Mouse (Mus musculus) MEL (cell line): ENCODE data around the gene Olfr279. TPM values are rescaled to one million over a fixed set of nuclear protein-coding genes. Genes with fewer than 3 reads are reported as not detected.
A peak's percentile ranks its signal among the peaks of the same experiment; 100 is the strongest.

Source experiments
- DNase-seq: peaks from one replicate; pipeline ENCODE4 v3.0.0; 2011; ENCODE audit warnings: low read depth, low spot score
- H3K27ac ChIP-seq: 2 replicates; pipeline ENCODE4 v1.5.1; 2012; ENCODE audit warnings: low read depth, mild to moderate bottlenecking, control low read depth, low read length, moderate library complexity; ENCODE audit not compliant: control insufficient read depth
- H3K27me3 ChIP-seq, 2 experiments: fragments of 150-350 bp in 1 of 2; sonication (generic) in 1 of 2; 2 replicates each; pipeline ENCODE4 v1.6.1; 2012; ENCODE audit warnings: low read length in 2 of 2, mild to moderate bottlenecking in 2 of 2, improper control_type of control experiment in 1 of 2, moderate library complexity in 1 of 2; ENCODE audit not compliant: insufficient read depth in 2 of 2, control insufficient read depth in 1 of 2
- H3K36me3 ChIP-seq, 2 experiments: 2 replicates each; pipeline ENCODE4 v1.6.1; 2012 to 2014; ENCODE audit warnings: low read length in 2 of 2, improper control_type of control experiment in 1 of 2, inconsistent platforms in 1 of 2, mild to moderate bottlenecking in 1 of 2; ENCODE audit not compliant: insufficient read depth in 2 of 2, control insufficient read depth in 1 of 2
- H3K4me1 ChIP-seq, 2 experiments: fragments of 150-350 bp in 1 of 2; sonication (generic) in 1 of 2; 2 replicates each; pipeline ENCODE4 v1.6.1; 2012; ENCODE audit warnings: low read length in 2 of 2, improper control_type of control experiment in 1 of 2, mild to moderate bottlenecking in 1 of 2; ENCODE audit not compliant: insufficient read depth in 2 of 2, control insufficient read depth in 1 of 2
- H3K4me3 ChIP-seq, 2 experiments: fragments of 150-350 bp in 1 of 2; sonication (generic) in 1 of 2; 2 replicates each; pipeline ENCODE4 v1.5.1; 2012; ENCODE audit warnings: low read depth in 2 of 2, low read length in 2 of 2, mild to moderate bottlenecking in 2 of 2, moderate library complexity in 2 of 2, control low read depth in 1 of 2, improper control_type of control experiment in 1 of 2; ENCODE audit not compliant: control insufficient read depth in 1 of 2, insufficient read depth in 1 of 2
- H3K79me2 ChIP-seq: 2 replicates; pipeline ENCODE4 v1.6.1; 2012; ENCODE audit warnings: mild to moderate bottlenecking, low read length, moderate library complexity; ENCODE audit not compliant: control insufficient read depth, poor library complexity, insufficient read depth
- H3K9ac ChIP-seq: 2 replicates; pipeline ENCODE4 v1.6.1; 2012; ENCODE audit warnings: low read depth, mild to moderate bottlenecking, control low read depth, low read length, moderate library complexity; ENCODE audit not compliant: control insufficient read depth, poor library complexity, severe bottlenecking
- H3K9me3 ChIP-seq: fragments of 150-350 bp; sonication (generic); replicated peaks from 2 replicates; pipeline ENCODE4 v1.6.1; 2012; ENCODE audit warnings: mild to moderate bottlenecking, low read length, improper control_type of control experiment, moderate library complexity; ENCODE audit not compliant: insufficient read depth
- BHLHE40 ChIP-seq: IDR thresholded peaks from 2 replicates; pipeline ENCODE4 v1.6.1; 2012; ENCODE audit warnings: low read depth, mild to moderate bottlenecking, inconsistent platforms, low read length, improper control_type of control experiment, borderline replicate concordance
- E2F4 ChIP-seq: IDR thresholded peaks from 2 replicates; pipeline ENCODE4 v1.6.1; 2011; ENCODE audit warnings: low read depth, low read length, improper control_type of control experiment, borderline replicate concordance
- EP300 ChIP-seq, 2 experiments: IDR thresholded peaks; 2 replicates each; pipeline ENCODE4 v1.6.1; 2011; ENCODE audit warnings: improper control_type of control experiment in 2 of 2, low read length in 2 of 2, low read depth in 1 of 2, mild to moderate bottlenecking in 1 of 2
- ETS1 ChIP-seq: IDR thresholded peaks from 2 replicates; pipeline ENCODE4 v1.6.1; 2012; ENCODE audit warnings: low read depth, mild to moderate bottlenecking, inconsistent platforms, low read length, improper control_type of control experiment, moderate library complexity
- GABPA ChIP-seq: IDR thresholded peaks from 2 replicates; pipeline ENCODE4 v1.6.1; 2012; ENCODE audit warnings: low read depth, mild to moderate bottlenecking, inconsistent platforms, low read length, improper control_type of control experiment, moderate library complexity
- JUND ChIP-seq: IDR thresholded peaks from 2 replicates; pipeline ENCODE4 v1.6.1; 2011; ENCODE audit warnings: low read depth, mild to moderate bottlenecking, improper control_type of control experiment, low read length
- KAT2A ChIP-seq: conservative IDR thresholded peaks from 2 replicates; pipeline ENCODE4 v1.6.1; 2012; ENCODE audit warnings: low read depth, low read length, improper control_type of control experiment, inconsistent platforms
- MAFK ChIP-seq: IDR thresholded peaks from 2 replicates; pipeline ENCODE4 v1.6.1; 2011; ENCODE audit warnings: low read depth, mild to moderate bottlenecking, low read length, improper control_type of control experiment, borderline replicate concordance
- MAZ ChIP-seq: IDR thresholded peaks from 2 replicates; pipeline ENCODE4 v1.6.1; 2012; ENCODE audit warnings: low read depth, mild to moderate bottlenecking, inconsistent platforms, low read length, improper control_type of control experiment
- MEF2A ChIP-seq: IDR thresholded peaks from 2 replicates; pipeline ENCODE4 v1.6.1; 2014; ENCODE audit warnings: low read depth, mild to moderate bottlenecking, inconsistent platforms, low read length, improper control_type of control experiment; ENCODE audit not compliant: poor library complexity, insufficient replicate concordance, severe bottlenecking; ENCODE audit errors: extremely low read depth
- NRF1 ChIP-seq: IDR thresholded peaks from 2 replicates; pipeline ENCODE4 v1.6.1; 2014; ENCODE audit warnings: low read depth, mild to moderate bottlenecking, inconsistent platforms, low read length, improper control_type of control experiment, moderate library complexity; ENCODE audit not compliant: poor library complexity, insufficient read depth, severe bottlenecking
- POLR2AphosphoS2 ChIP-seq: IDR thresholded peaks from 2 replicates; pipeline ENCODE4 v1.6.1; 2011; ENCODE audit warnings: low read length, improper control_type of control experiment
- RAD21 ChIP-seq: IDR thresholded peaks from 2 replicates; pipeline ENCODE4 v1.6.1; 2011; ENCODE audit warnings: mild to moderate bottlenecking, low read depth, low read length, improper control_type of control experiment
- SMC3 ChIP-seq: IDR thresholded peaks from 2 replicates; pipeline ENCODE4 v1.6.1; 2011; ENCODE audit warnings: low read depth, low read length, improper control_type of control experiment
- TCF12 ChIP-seq: IDR thresholded peaks from 2 replicates; pipeline ENCODE4 v1.6.1; 2014; ENCODE audit warnings: low read depth, mild to moderate bottlenecking, inconsistent platforms, low read length, improper control_type of control experiment, moderate library complexity
- USF1 ChIP-seq: IDR thresholded peaks from 2 replicates; pipeline ENCODE4 v1.6.1; 2014; ENCODE audit warnings: low read depth, mild to moderate bottlenecking, inconsistent platforms, low read length, improper control_type of control experiment, moderate library complexity
- USF2 ChIP-seq, 2 experiments: IDR thresholded peaks; 2 replicates each; pipeline ENCODE4 v1.6.1; 2011 to 2012; ENCODE audit warnings: improper control_type of control experiment in 2 of 2, low read length in 2 of 2, borderline replicate concordance in 1 of 2, inconsistent platforms in 1 of 2, low read depth in 1 of 2, mild to moderate bottlenecking in 1 of 2; ENCODE audit not compliant: insufficient read depth in 1 of 2
- ZKSCAN1 ChIP-seq: IDR thresholded peaks from 2 replicates; pipeline ENCODE4 v1.6.1; 2012; ENCODE audit warnings: low read depth, mild to moderate bottlenecking, inconsistent platforms, low read length, improper control_type of control experiment, moderate library complexity
- ZNF384 ChIP-seq: IDR thresholded peaks from 2 replicates; pipeline ENCODE4 v1.6.1; 2012; ENCODE audit warnings: low read depth, mild to moderate bottlenecking, inconsistent platforms, low read length, improper control_type of control experiment
- polyA plus RNA-seq, 2 experiments: library from polyadenylated mRNA; stranded (reverse) in 1 of 2; unstranded in 1 of 2; fragments of >175 nt in 1 of 2; fragments of >200 nt in 1 of 2; gene quantifications; 2 replicates each; pipeline versions ENCODE4 v1.2.1 to v1.2.4; 2012; ENCODE audit warnings: low replicate concordance in 2 of 2, low read depth in 1 of 2; ENCODE audit not compliant: insufficient read length in 2 of 2, insufficient read depth in 1 of 2, missing spikeins in 1 of 2
- total RNA-seq: library from RNA; depleted of rRNA; stranded (reverse); fragments of 300-350 nt; gene quantifications from 2 replicates; pipeline ENCODE4 v1.2.3, GENCODE M21; 2012

The Olfr279 gene
- total and polyA plus RNA-seq, 3 experiments = under 0.01 to 81.4 (median 0.03) TPM

GRCm38 (mm10) chr15:98543341-98543740 is 51.1 kb downstream of the Olfr279 start:
- Histone ChIP-seq H3K79me2 (peaks cover 2% of the 10 kb centered on the region), H3K27ac (no peak overlapping the region), H3K9me3 (no peaks in the 10 kb centered on the region), H3K36me3 (peaks cover 3 to 80% of the 10 kb centered on the region in 2 experiments; a peak in 2 of 4 replicates)
- no peak for TF ChIP-seq SMC3
- TF ChIP-seq ETS1 = no peak
- no peak for TF ChIP-seq ZNF384
- TF ChIP-seq MAFK = no peak
- no peak for TF ChIP-seq TCF12
- no peak for TF ChIP-seq KAT2A
- TF ChIP-seq POLR2AphosphoS2 = 0 out of 2 replicates have a peak, but pooled peaks have one; percentile 30
- TF ChIP-seq NRF1 = no peak
- TF ChIP-seq, all 39 proteins: peak for 1
- DNase-seq = no peak
- peaks cover 0 to 11% of the 10 kb centered on the region in 2 experiments; a peak in 3 of 4 replicates for H3K4me1 ChIP-seq
- no peak overlapping the region for H3K9ac ChIP-seq
- no peak overlapping the region for H3K4me3 ChIP-seq
- no peaks in the 10 kb centered on the region for H3K27me3 ChIP-seq

GRCm38 (mm10) chr15:98545151-98545550 is 52.9 kb downstream of the Olfr279 start:
- peaks cover 0 to 11% of the 10 kb centered on the region in 2 experiments; a peak in 3 of 4 replicates for H3K4me1 ChIP-seq
- H3K27ac ChIP-seq = no peak overlapping the region
- no peak for DNase-seq
- peaks cover 3 to 78% of the 10 kb centered on the region in 2 experiments; a peak in 2 of 4 replicates for H3K36me3 ChIP-seq
- no peaks in the 10 kb centered on the region for H3K9me3 ChIP-seq
- H3K9ac ChIP-seq = no peak overlapping the region
- no peaks in the 10 kb centered on the region for H3K27me3 ChIP-seq
- TF ChIP-seq NRF1 (no peak), E2F4 (no peak), RAD21 (no peak), EP300 (IDR thresholded peaks at IDR 0.05; ENCODE audit: low read depth in 1 of 2, low read length in 2 of 2) (no peak), MEF2A (no peak), MAFK (no peak), ZKSCAN1 (no peak), USF2 (IDR thresholded peaks at IDR 0.05; ENCODE audit: borderline replicate concordance in 1 of 2, insufficient read depth in 1 of 2, low read depth in 1 of 2, low read length in 2 of 2) (no peak), MAZ (no peak), GABPA (no peak), POLR2AphosphoS2 (no peak), SMC3 (no peak), BHLHE40 (no peak), TCF12 (no peak), JUND (no peak), ZNF384 (no peak), USF1 (no peak), ETS1 (no peak)
- TF ChIP-seq, all 39 proteins: peak for 0
- Histone ChIP-seq H3K79me2 (peaks cover 2% of the 10 kb centered on the region), H3K4me3 (no peak overlapping the region)
